Mouse (Mus musculus) CD4-positive, CD25-positive, alpha-beta regulatory T cell, adult 2 months (primary cell): Measurements from ENCODE around the gene Capn8.

Source experiments
- DNase-seq: peaks from one replicate; pipeline ENCODE4 v3.0.0-alpha.2; 2012; ENCODE audit warnings: low read depth, low spot score

Gene Capn8

DNA sequence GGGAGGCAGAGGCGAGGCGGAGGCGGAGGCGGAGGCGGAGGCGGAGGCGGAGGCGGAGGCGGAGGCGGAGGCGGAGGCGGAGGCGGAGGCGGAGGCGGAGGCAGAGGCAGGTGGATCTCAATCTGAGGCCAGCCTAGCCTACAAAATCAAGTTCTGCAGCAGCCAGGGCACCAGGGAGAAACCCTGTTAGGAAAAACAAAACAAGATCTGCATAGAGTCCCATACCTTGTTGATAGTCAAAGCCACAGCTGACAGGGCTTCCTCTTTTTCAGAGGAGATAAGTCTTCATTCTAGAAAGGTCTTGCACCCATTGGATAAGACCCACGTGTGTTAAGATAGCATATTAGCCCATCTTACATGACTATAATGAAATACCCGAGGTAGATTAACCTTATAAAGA, 113.3 kb downstream of the Capn8 start:
- DNase-seq = no peak

DNA sequence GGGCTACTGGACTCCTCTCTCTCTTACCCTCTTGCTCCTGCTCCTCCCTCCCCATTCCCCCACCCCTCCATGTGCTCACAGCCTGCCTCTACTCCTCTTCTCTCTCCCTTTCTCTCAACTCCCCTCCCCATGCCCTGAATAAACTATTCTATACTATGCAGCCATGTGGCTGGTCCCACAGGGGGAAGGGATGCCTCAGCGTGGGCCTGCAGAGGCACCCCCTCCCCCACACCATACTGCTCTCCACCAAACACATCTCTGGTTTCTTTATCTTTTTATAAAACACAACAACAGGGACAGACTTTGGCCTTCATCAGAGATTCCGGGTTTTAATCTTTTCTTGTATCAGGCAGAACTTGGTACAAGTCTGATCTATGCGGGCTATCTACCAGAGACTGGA, 114.4 kb downstream of the Capn8 start:
- DNase-seq = no peak

DNA sequence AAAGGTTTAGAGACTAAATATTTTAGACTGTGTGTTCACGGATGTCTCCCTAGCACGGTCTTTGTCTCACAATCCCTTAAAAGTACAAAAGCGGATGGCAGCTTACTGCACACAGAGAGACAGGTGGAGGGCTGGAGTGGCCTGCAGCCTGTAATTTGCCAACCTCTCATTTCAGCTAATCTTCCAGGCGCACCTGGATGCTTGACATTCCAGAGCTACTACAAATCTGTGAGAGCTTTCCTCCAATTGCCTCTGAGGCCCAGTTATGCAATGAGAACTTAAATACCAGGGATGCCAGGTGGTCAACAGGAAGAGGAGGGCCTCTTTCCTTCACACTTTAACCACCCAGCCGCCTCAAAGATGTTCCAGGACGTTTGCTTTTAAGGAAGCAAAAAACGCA, 114.8 kb downstream of the Capn8 start:
- no peak for DNase-seq
